In the genomic region with DNA sequence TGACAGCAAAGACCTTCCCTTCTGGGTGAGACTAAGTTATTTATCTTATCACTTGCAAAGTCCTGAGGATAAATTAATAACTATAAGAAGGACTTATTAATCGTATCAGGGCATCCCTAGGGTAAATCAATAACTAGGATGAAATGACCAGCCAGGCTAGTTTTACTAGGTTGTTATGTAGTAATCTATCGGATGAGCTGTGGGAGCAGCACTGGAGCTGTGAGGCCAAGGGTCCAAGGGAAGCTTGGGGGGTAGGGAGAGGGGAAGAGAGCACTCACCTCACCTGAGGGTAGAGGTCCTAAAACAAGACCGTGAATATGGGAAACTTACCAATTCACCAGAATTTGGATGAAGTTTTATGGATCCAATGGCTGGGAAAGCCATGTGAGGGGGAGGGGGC, we compare ENCODE assay signal across 18 mouse cellular contexts. TPM values are rescaled to one million over a fixed set of nuclear protein-coding genes. Genes with fewer than 3 reads are reported as not detected.
DNase-seq lines count a peak whose midpoint lies in the region; ATAC-seq and TF ChIP-seq lines count a peak whose summit lies in the region.
"Had no signal": no experiment of that assay in that cellular context is flagged by ENCODE, and none has a peak within 500 bp of the region (broad histone marks: within the 10 kb centered on the region; RNA-seq: fewer than 3 reads in every experiment).

No protein-coding gene starts in this region.

- no peak overlapping the region for H3K27ac ChIP-seq in kidney, embryonic 15.5 days
- no peak overlapping the region for H3K27ac ChIP-seq in kidney, adult 2 months (ENCODE audit: insufficient read depth, low read depth, low read length)
- H3K27ac ChIP-seq in midbrain, postnatal 0 days (ENCODE audit: low read depth, low read length), result no peak overlapping the region
- no peak overlapping the region for H3K27ac ChIP-seq in midbrain, embryonic 13.5 days
- no peak overlapping the region for H3K27ac ChIP-seq in intestine, postnatal 0 days (ENCODE audit: low read depth, low read length)
- H3K27ac ChIP-seq: embryonic facial prominence, embryonic 13.5 days; forebrain, embryonic 12.5 days; heart, embryonic 10.5 days had no signal

- no peak overlapping the region for H3K9ac ChIP-seq in kidney, embryonic 15.5 days
- no peak overlapping the region for H3K9ac ChIP-seq in midbrain, postnatal 0 days (replicated peaks; ENCODE audit: low read length, poor library complexity, severe bottlenecking)
- no peak overlapping the region for H3K9ac ChIP-seq in midbrain, embryonic 13.5 days (replicated peaks)
- H3K9ac ChIP-seq in intestine, postnatal 0 days (ENCODE audit: low read depth, low read length), result no peak overlapping the region
- H3K9ac ChIP-seq: embryonic facial prominence, embryonic 13.5 days; forebrain, embryonic 12.5 days had no signal

- H3K4me2 ChIP-seq in kidney, embryonic 15.5 days, result 0 out of 2 replicates have a peak overlapping the region, but pooled peaks have one; percentile 27
- H3K4me2 ChIP-seq in midbrain, postnatal 0 days (ENCODE audit: low read depth, low read length, poor library complexity, severe bottlenecking), result peak overlapping the region; percentile 43; the same call in 1 of the 2 replicates
- H3K4me2 ChIP-seq in midbrain, embryonic 13.5 days (replicated peaks), result no peak overlapping the region
- H3K4me2 ChIP-seq in intestine, postnatal 0 days (replicated peaks; ENCODE audit: low read depth), result peak overlapping the region; percentile 37

- WGBS in kidney, embryonic 15.5 days, result 60% methylated on average over 3 of the region's 3 CpGs
- WGBS in kidney, adult 2 months, result 40% methylated on average over 3 of the region's 3 CpGs
- WGBS in midbrain, postnatal 0 days, result 81% methylated on average over 3 of the region's 3 CpGs
- 89% methylated on average over 3 of the region's 3 CpGs for WGBS in midbrain, embryonic 13.5 days
- WGBS in intestine, postnatal 0 days, result 43% methylated on average over 3 of the region's 3 CpGs

- no peak for TF ChIP-seq POLR2A in kidney, adult 2 months (IDR thresholded peaks at IDR 0.05; ENCODE audit: low read depth, low read length)

- no peaks in the 10 kb centered on the region for H3K27me3 ChIP-seq in kidney, embryonic 15.5 days
- no peaks in the 10 kb centered on the region for H3K27me3 ChIP-seq in kidney, adult 2 months (replicated peaks; ENCODE audit: control insufficient read depth, insufficient read depth, low read length)
- H3K27me3 ChIP-seq in midbrain, postnatal 0 days (ENCODE audit: insufficient read depth, low read length), result no peaks in the 10 kb centered on the region
- H3K27me3 ChIP-seq in midbrain, embryonic 13.5 days, result no peaks in the 10 kb centered on the region
- H3K27me3 ChIP-seq in intestine, postnatal 0 days (replicated peaks; ENCODE audit: control insufficient read depth, insufficient read depth, low read length), result no peaks in the 10 kb centered on the region
- H3K27me3 ChIP-seq: embryonic facial prominence, embryonic 13.5 days; forebrain, embryonic 12.5 days had no signal

- no peaks in the 10 kb centered on the region for H3K4me1 ChIP-seq in kidney, embryonic 15.5 days
- no peaks in the 10 kb centered on the region for H3K4me1 ChIP-seq in kidney, adult 2 months (ENCODE audit: control insufficient read depth, insufficient read depth, low read length)
- H3K4me1 ChIP-seq in midbrain, postnatal 0 days (ENCODE audit: insufficient read depth, low read length), result no peaks in the 10 kb centered on the region
- H3K4me1 ChIP-seq in midbrain, embryonic 13.5 days (replicated peaks), result no peaks in the 10 kb centered on the region
- H3K4me1 ChIP-seq in intestine, postnatal 0 days (replicated peaks; ENCODE audit: control insufficient read depth, insufficient read depth, low read length), result 0 out of 2 replicates have a peak, but pooled peaks cover 5% of the 10 kb centered on the region

- no peaks in the 10 kb centered on the region for H3K9me3 ChIP-seq in kidney, embryonic 15.5 days (replicated peaks)
- H3K9me3 ChIP-seq in midbrain, postnatal 0 days (ENCODE audit: low read length), result no peaks in the 10 kb centered on the region
- no peaks in the 10 kb centered on the region for H3K9me3 ChIP-seq in midbrain, embryonic 13.5 days
- H3K9me3 ChIP-seq in intestine, postnatal 0 days (ENCODE audit: control insufficient read depth), result no peaks in the 10 kb centered on the region
- H3K9me3 ChIP-seq: embryonic facial prominence, embryonic 13.5 days; forebrain, embryonic 12.5 days; heart, embryonic 10.5 days had no signal

- no peak overlapping the region for H3K4me3 ChIP-seq in kidney, embryonic 15.5 days (replicated peaks)
- H3K4me3 ChIP-seq in kidney, adult 2 months (ENCODE audit: insufficient read depth, low read depth, low read length), result no peak overlapping the region
- no peak overlapping the region for H3K4me3 ChIP-seq in midbrain, postnatal 0 days (ENCODE audit: low read depth, low read length)
- H3K4me3 ChIP-seq in midbrain, embryonic 13.5 days (replicated peaks), result no peak overlapping the region
- no peak overlapping the region for H3K4me3 ChIP-seq in intestine, postnatal 0 days (ENCODE audit: low read depth, low read length)
- H3K4me3 ChIP-seq: embryonic facial prominence, embryonic 13.5 days had no signal

- TF ChIP-seq CTCF in kidney, adult 2 months (conservative IDR thresholded peaks at IDR 0.05; ENCODE audit: insufficient read depth, insufficient read length, low read depth, low read length), result no peak
- no peak for TF ChIP-seq CTCF in midbrain, postnatal 0 days (IDR thresholded peaks at IDR 0.05)
- TF ChIP-seq CTCF in intestine, postnatal 0 days (IDR thresholded peaks at IDR 0.05; ENCODE audit: low read depth), result no peak

- ATAC-seq in kidney, embryonic 15.5 days (replicated peaks; ENCODE audit: low FRiP score), result no peak
- no peak for ATAC-seq in midbrain, postnatal 0 days (ENCODE audit: low FRiP score)
- ATAC-seq in midbrain, embryonic 13.5 days, result no peak
- ATAC-seq in intestine, postnatal 0 days, result no peak; the same call in 1 of the 2 replicates

- H3K36me3 ChIP-seq in kidney, embryonic 15.5 days, result no peaks in the 10 kb centered on the region
- no peaks in the 10 kb centered on the region for H3K36me3 ChIP-seq in kidney, adult 2 months (ENCODE audit: control insufficient read depth, insufficient read depth, low read length)
- no peaks in the 10 kb centered on the region for H3K36me3 ChIP-seq in midbrain, postnatal 0 days (ENCODE audit: insufficient read depth, low read length)
- no peaks in the 10 kb centered on the region for H3K36me3 ChIP-seq in midbrain, embryonic 13.5 days
- no peaks in the 10 kb centered on the region for H3K36me3 ChIP-seq in intestine, postnatal 0 days (ENCODE audit: control insufficient read depth, insufficient read depth)
- H3K36me3 ChIP-seq: embryonic facial prominence, embryonic 13.5 days; forebrain, embryonic 12.5 days; heart, embryonic 10.5 days had no signal

- no peak for DNase-seq in kidney, adult 2 months
- no peak for DNase-seq in midbrain, postnatal 0 days (ENCODE audit: low spot score)
- DNase-seq in retina, embryonic 14.5 days (ENCODE audit: low spot score), result no peak
- DNase-seq: adrenal gland, adult 2 months; adrenal gland, postnatal 25 days; cerebellum, adult 18-20 months; cerebellum, adult 9-11 months; cerebellum, postnatal 36 days; gastrocnemius, postnatal 10 days; heart, adult 18-20 months; heart, postnatal 10 days; heart, postnatal 4 days had no signal

RNA-seq across cellular contexts. Expression of a gene that starts 13.5 kb away (rescaled TPM):
- polyA plus RNA-seq in kidney, embryonic 15.5 days (2015; fragmentation: Nextera tagmentation; extraction: Ambion mirVana), result 26.4 and 27.9 TPM in 2 replicates
- polyA plus RNA-seq in kidney, adult 2 months (2012; rRNA removed), result 5.3 and 7.0 TPM in 2 replicates
- total RNA-seq in midbrain, postnatal 0 days (2014; rRNA removed), result 28.6 and 32.5 TPM in 2 replicates
- polyA plus RNA-seq in midbrain, postnatal 0 days (2015; fragmentation: Nextera tagmentation; extraction: Ambion mirVana), result 36.0 and 37.0 TPM in 2 replicates
- 49.7 and 51.4 TPM in 2 replicates for polyA plus RNA-seq in midbrain, embryonic 13.5 days (2015; fragmentation: Nextera tagmentation; extraction: Ambion mirVana)
- 10.5 and 11.5 TPM in 2 replicates for polyA plus RNA-seq in intestine, postnatal 0 days (2015; fragmentation: Nextera tagmentation; extraction: Ambion mirVana)
